Mouse (Mus musculus) heart, embryonic 10.5 days (tissue): ENCODE results near the gene Spns2. TPM values are rescaled to one million over a fixed set of nuclear protein-coding genes. Genes with fewer than 3 reads are reported as not detected.

Experiments
- DNase-seq: peaks from one replicate; pipeline ENCODE4 v3.0.0-alpha.2; 2017; ENCODE audit warnings: low spot score
- H3K27ac ChIP-seq: fragments of 300-500 bp; sonication (generic); 2 replicates; pipeline ENCODE4 v1.5.1; 2016; ENCODE audit warnings: mild to moderate bottlenecking
- H3K27me3 ChIP-seq: fragments of 300-500 bp; sonication (generic); 2 replicates; pipeline ENCODE4 v1.6.1; 2016; ENCODE audit warnings: mild to moderate bottlenecking; ENCODE audit not compliant: poor library complexity, insufficient read depth, severe bottlenecking
- H3K36me3 ChIP-seq: fragments of 300-500 bp; sonication (generic); 2 replicates; pipeline ENCODE4 v1.6.1; 2016; ENCODE audit warnings: mild to moderate bottlenecking, moderate library complexity
- H3K4me1 ChIP-seq: fragments of 300-500 bp; sonication (generic); 2 replicates; pipeline ENCODE4 v1.6.1; 2016; ENCODE audit warnings: mild to moderate bottlenecking
- H3K4me3 ChIP-seq: fragments of 300-500 bp; sonication (generic); 2 replicates; pipeline ENCODE4 v1.5.1; 2016; ENCODE audit warnings: mild to moderate bottlenecking, moderate library complexity
- H3K9me3 ChIP-seq: fragments of 300-500 bp; sonication (generic); 2 replicates; pipeline ENCODE4 v1.6.1; 2016; ENCODE audit warnings: mild to moderate bottlenecking, moderate library complexity
- WGBS: fragments of 180-500 bp; shearing (Covaris S2); methylation state at CpG from one replicate; pipeline ENCODE4 v1.1.7; 2016; 5-methylcytosine and 5-hydroxymethylcytosine counted together
- polyA plus RNA-seq: library from polyadenylated mRNA; unstranded; fragments of >200 nt; fragmentation: Nextera tagmentation; extraction: Ambion mirVana; gene quantifications from 2 replicates; pipeline ENCODE4 v1.2.1, GENCODE M21; 2016

The Spns2 gene
- polyA plus RNA-seq, 1 experiment from 2014 or later: 7.1 TPM

GRCm38 (mm10) chr11:72519189-72519588, 29.5 kb upstream of the Spns2 start:
- H3K27ac ChIP-seq: no peak overlapping the region
- no peaks in the 10 kb centered on the region for H3K9me3 ChIP-seq
- H3K4me3 ChIP-seq: no peak overlapping the region
- H3K36me3 ChIP-seq: no peaks in the 10 kb centered on the region
- no peak for DNase-seq
- H3K27me3 ChIP-seq: no peaks in the 10 kb centered on the region
- 77% methylated on average over 4 of the region's 4 CpGs for WGBS
- no peaks in the 10 kb centered on the region; the same call in 1 of the 2 replicates for H3K4me1 ChIP-seq

- no peak overlapping the region for H3K4me3 ChIP-seq
- no peaks in the 10 kb centered on the region for H3K9me3 ChIP-seq
- H3K36me3 ChIP-seq: no peaks in the 10 kb centered on the region
- H3K4me1 ChIP-seq: no peaks in the 10 kb centered on the region; the same call in 1 of the 2 replicates
- no peak for DNase-seq
- 57% methylated on average over 2 of the region's 2 CpGs for WGBS
- no peak overlapping the region for H3K27ac ChIP-seq
- H3K27me3 ChIP-seq: no peaks in the 10 kb centered on the region
Observed at GRCm38 (mm10) chr11:72518449-72518848, 28.7 kb upstream of the Spns2 start.

GRCm38 (mm10) chr11:72514967-72515366, 25.3 kb upstream of the Spns2 start:
- no peaks in the 10 kb centered on the region for H3K36me3 ChIP-seq
- no peak overlapping the region for H3K27ac ChIP-seq
- 63% methylated on average over 3 of the region's 3 CpGs for WGBS
- H3K9me3 ChIP-seq: no peaks in the 10 kb centered on the region
- no peaks in the 10 kb centered on the region for H3K27me3 ChIP-seq
- DNase-seq: no peak
- no peaks in the 10 kb centered on the region; the same call in 1 of the 2 replicates for H3K4me1 ChIP-seq
- no peak overlapping the region for H3K4me3 ChIP-seq

GRCm38 (mm10) chr11:72508651-72509050, 18.9 kb upstream of the Spns2 start:
- peaks cover 9% of the 10 kb centered on the region; the same call in 1 of the 2 replicates for H3K27me3 ChIP-seq
- WGBS: 91% methylated on average over 5 of the region's 5 CpGs
- peaks cover 13% of the 10 kb centered on the region for H3K4me1 ChIP-seq
- no peak for DNase-seq
- no peak overlapping the region for H3K4me3 ChIP-seq
- H3K9me3 ChIP-seq: no peaks in the 10 kb centered on the region
- no peaks in the 10 kb centered on the region for H3K36me3 ChIP-seq
- no peak overlapping the region for H3K27ac ChIP-seq

GRCm38 (mm10) chr11:72507651-72508050, 17.9 kb upstream of the Spns2 start:
- Histone ChIP-seq H3K27ac (no peak overlapping the region), H3K4me1 (peaks cover 23% of the 10 kb centered on the region), H3K9me3 (no peaks in the 10 kb centered on the region), H3K4me3 (no peak overlapping the region), H3K27me3 (peaks cover 17% of the 10 kb centered on the region; the same call in 1 of the 2 replicates), H3K36me3 (no peaks in the 10 kb centered on the region)
- no peak for DNase-seq

GRCm38 (mm10) chr11:72504016-72504797, 14.5 kb upstream of the Spns2 start:
- Histone ChIP-seq H3K27ac (no peak overlapping the region), H3K36me3 (no peaks in the 10 kb centered on the region), H3K4me1 (peaks cover 37% of the 10 kb centered on the region), H3K4me3 (no peak overlapping the region), H3K27me3 (peaks cover 39% of the 10 kb centered on the region; the same call in 1 of the 2 replicates), H3K9me3 (no peaks in the 10 kb centered on the region)
- WGBS: 44% methylated on average over 10 of the region's 10 CpGs
- DNase-seq: no peak

GRCm38 (mm10) chr11:72503501-72503921, 13.8 kb upstream of the Spns2 start:
- no peak for DNase-seq
- 36% methylated on average over 5 of the region's 5 CpGs for WGBS

GRCm38 (mm10) chr11:72502236-72502635, 12.5 kb upstream of the Spns2 start:
- no peak for DNase-seq
- Histone ChIP-seq H3K27ac (0 out of 2 replicates have a peak overlapping the region, but pooled peaks have one; percentile 11), H3K4me3 (no peak overlapping the region), H3K9me3 (no peaks in the 10 kb centered on the region), H3K36me3 (no peaks in the 10 kb centered on the region), H3K27me3 (peaks cover 51% of the 10 kb centered on the region), H3K4me1 (peaks cover 37% of the 10 kb centered on the region)
- 14% methylated on average over 8 of the region's 8 CpGs for WGBS

More at GRCm38 (mm10) chr11:72503501-72503921, 13.8 kb upstream of the Spns2 start:
- Histone ChIP-seq H3K27me3 (peaks cover 41% of the 10 kb centered on the region; the same call in 1 of the 2 replicates), H3K36me3 (no peaks in the 10 kb centered on the region), H3K27ac (no peak overlapping the region), H3K4me3 (no peak overlapping the region), H3K9me3 (no peaks in the 10 kb centered on the region), H3K4me1 (peaks cover 37% of the 10 kb centered on the region)

GRCm38 (mm10) chr11:72501426-72502002, 11.8 kb upstream of the Spns2 start:
- no peak overlapping the region for H3K4me3 ChIP-seq
- WGBS: 21% methylated on average over 5 of the region's 5 CpGs
- peaks cover 37% of the 10 kb centered on the region for H3K4me1 ChIP-seq
- H3K9me3 ChIP-seq: no peaks in the 10 kb centered on the region
- H3K36me3 ChIP-seq: no peaks in the 10 kb centered on the region
- no peak for DNase-seq
- peaks cover 52% of the 10 kb centered on the region for H3K27me3 ChIP-seq
- H3K27ac ChIP-seq: 0 out of 2 replicates have a peak overlapping the region, but pooled peaks have one; percentile 26

- 89% methylated on average over 4 of the region's 4 CpGs for WGBS
- Histone ChIP-seq H3K27ac (no peak overlapping the region), H3K4me1 (peaks cover 37% of the 10 kb centered on the region), H3K4me3 (no peak overlapping the region), H3K9me3 (no peaks in the 10 kb centered on the region), H3K27me3 (peaks cover 51% of the 10 kb centered on the region), H3K36me3 (no peaks in the 10 kb centered on the region)
- DNase-seq: no peak
Observed at GRCm38 (mm10) chr11:72500139-72500538, 10.4 kb upstream of the Spns2 start.

GRCm38 (mm10) chr11:72497367-72497766, 7.7 kb upstream of the Spns2 start:
- no peak for DNase-seq
- H3K36me3 ChIP-seq: no peaks in the 10 kb centered on the region
- peaks cover 12% of the 10 kb centered on the region for H3K4me1 ChIP-seq
- 22% methylated on average over 4 of the region's 4 CpGs for WGBS
- H3K4me3 ChIP-seq: no peak overlapping the region
- H3K27ac ChIP-seq: no peak overlapping the region
- H3K27me3 ChIP-seq: peaks cover 40% of the 10 kb centered on the region
- H3K9me3 ChIP-seq: no peaks in the 10 kb centered on the region

- Histone ChIP-seq H3K36me3 (no peaks in the 10 kb centered on the region), H3K9me3 (no peaks in the 10 kb centered on the region), H3K27ac (no peak overlapping the region), H3K4me3 (no peak overlapping the region), H3K27me3 (peaks cover 41% of the 10 kb centered on the region), H3K4me1 (peaks cover 6% of the 10 kb centered on the region)
- no peak for DNase-seq
- 48% methylated on average over 1 of the region's 1 CpGs for WGBS
Observed at GRCm38 (mm10) chr11:72496775-72497174, 7.1 kb upstream of the Spns2 start.

- peaks cover 43% of the 10 kb centered on the region for H3K27me3 ChIP-seq
- 55% methylated on average over 3 of the region's 3 CpGs for WGBS
Observed at GRCm38 (mm10) chr11:72496066-72496465, 6.4 kb upstream of the Spns2 start.

More at GRCm38 (mm10) chr11:72496066-72496465, 6.4 kb upstream of the Spns2 start:
- Histone ChIP-seq H3K27ac (no peak overlapping the region), H3K36me3 (no peaks in the 10 kb centered on the region), H3K9me3 (no peaks in the 10 kb centered on the region), H3K4me1 (no peaks in the 10 kb centered on the region), H3K4me3 (no peak overlapping the region)
- no peak for DNase-seq
